Mouse (Mus musculus) neural tube, embryonic 13.5 days (tissue): ENCODE results near the gene Wdr75. TPM values are rescaled to one million over a fixed set of nuclear protein-coding genes. Genes with fewer than 3 reads are reported as not detected.

Experiments used
- ATAC-seq: fragments of 200-750 bp; cut with Nextera tagmentation; 2 replicates; pipeline ENCODE4 v1.8.0; 2017; ENCODE audit warnings: low read depth, mild to moderate bottlenecking, moderate TSS enrichment, moderate library complexity
- H3K27ac ChIP-seq: fragments of 300-500 bp; sonication (generic); replicated peaks from 2 replicates; pipeline ENCODE4 v1.5.1; 2015; ENCODE audit warnings: moderate library complexity, mild to moderate bottlenecking, inconsistent platforms
- H3K27me3 ChIP-seq: fragments of 300-500 bp; sonication (generic); 2 replicates; pipeline ENCODE4 v1.6.1; 2015; ENCODE audit warnings: mild to moderate bottlenecking, inconsistent platforms
- H3K36me3 ChIP-seq: fragments of 300-500 bp; sonication (generic); 2 replicates; pipeline ENCODE4 v1.6.1; 2015; ENCODE audit warnings: mild to moderate bottlenecking, inconsistent platforms
- H3K4me1 ChIP-seq: fragments of 300-500 bp; sonication (generic); replicated peaks from 2 replicates; pipeline ENCODE4 v1.6.1; 2015; ENCODE audit warnings: inconsistent platforms
- H3K4me2 ChIP-seq: fragments of 300-500 bp; sonication (generic); 2 replicates; pipeline ENCODE4 v1.6.1; 2015; ENCODE audit warnings: inconsistent platforms, mild to moderate bottlenecking, moderate library complexity
- H3K4me3 ChIP-seq: fragments of 300-500 bp; sonication (generic); 2 replicates; pipeline ENCODE4 v1.5.1; 2015; ENCODE audit warnings: mild to moderate bottlenecking, inconsistent platforms
- H3K9ac ChIP-seq: fragments of 300-500 bp; sonication (generic); 2 replicates; pipeline ENCODE4 v1.6.1; 2015; ENCODE audit warnings: moderate library complexity, mild to moderate bottlenecking, inconsistent platforms
- H3K9me3 ChIP-seq: fragments of 300-500 bp; sonication (generic); 2 replicates; pipeline ENCODE4 v1.6.1; 2016; ENCODE audit warnings: inconsistent platforms
- WGBS: fragments of 180-500 bp; shearing (Covaris S2); methylation state at CpG from one replicate; pipeline ENCODE4 v1.1.7; 2015; 5-methylcytosine and 5-hydroxymethylcytosine counted together
- polyA plus RNA-seq: library from polyadenylated mRNA; unstranded; fragments of >200 nt; fragmentation: Nextera tagmentation; extraction: Ambion mirVana; gene quantifications from 2 replicates; pipeline ENCODE4 v1.2.1, GENCODE M21; 2015

The Wdr75 gene
- polyA plus RNA-seq, 1 experiment from 2014 or later: 54.2 TPM

DNA sequence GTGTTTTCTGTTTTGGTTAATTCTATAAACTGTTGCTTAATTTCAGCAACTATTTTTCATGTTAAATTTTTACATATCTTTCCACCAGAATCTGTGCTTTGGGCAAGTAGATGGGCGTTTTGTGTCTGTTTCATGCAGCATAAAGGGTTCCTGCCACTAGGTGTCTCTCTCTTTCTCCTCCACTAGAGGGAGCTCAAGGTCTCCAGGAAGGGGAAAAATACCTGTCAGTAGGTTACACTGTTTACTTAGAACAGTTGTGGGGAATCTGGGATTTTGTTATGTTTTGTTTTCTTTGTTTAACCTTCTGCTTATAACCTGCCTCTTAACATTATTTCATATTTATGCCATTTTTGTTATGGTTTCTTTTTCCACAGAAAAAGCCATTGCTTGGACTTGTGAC lies 21.9 kb downstream of the Wdr75 start:
- Histone ChIP-seq H3K4me1 (no peaks in the 10 kb centered on the region), H3K27me3 (no peaks in the 10 kb centered on the region), H3K9me3 (no peaks in the 10 kb centered on the region), H3K4me3 (no peak overlapping the region), H3K36me3 (peaks cover 84% of the 10 kb centered on the region), H3K4me2 (no peak overlapping the region), H3K27ac (no peak overlapping the region), H3K9ac (no peak overlapping the region)
- no peak for ATAC-seq
- 24% methylated on average over 1 of the region's 1 CpGs for WGBS

DNA sequence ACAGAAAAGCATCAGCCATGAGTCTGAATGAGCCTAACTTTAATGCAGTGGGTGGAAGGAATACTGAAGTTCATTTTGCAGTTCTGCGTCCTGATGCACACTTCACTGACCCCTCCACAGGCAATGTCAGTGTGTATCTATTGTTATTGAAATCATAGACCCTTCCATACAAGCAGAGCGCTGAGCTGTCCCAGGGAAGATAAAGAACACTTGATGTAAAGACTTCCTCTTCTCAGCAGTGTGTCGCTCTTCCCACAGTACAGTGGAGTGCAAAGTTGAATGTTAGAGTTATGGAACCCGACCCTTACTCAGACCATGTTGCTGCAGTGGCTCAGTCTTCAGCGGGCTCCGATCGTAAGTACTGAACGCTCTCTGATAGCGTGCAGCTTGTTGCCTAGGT lies 23.6 kb downstream of the Wdr75 start:
- Histone ChIP-seq H3K4me2 (no peak overlapping the region), H3K9ac (no peak overlapping the region), H3K4me1 (no peaks in the 10 kb centered on the region), H3K36me3 (peaks cover 86% of the 10 kb centered on the region), H3K27ac (no peak overlapping the region), H3K27me3 (no peaks in the 10 kb centered on the region), H3K9me3 (no peaks in the 10 kb centered on the region), H3K4me3 (no peak overlapping the region)
- WGBS: 81% methylated on average over 9 of the region's 9 CpGs
- no peak for ATAC-seq

GRCm38 (mm10) chr1:45824441-45824840 lies 29.5 kb downstream of the Wdr75 start:
- no peak overlapping the region for H3K4me3 ChIP-seq
- no peaks in the 10 kb centered on the region for H3K9me3 ChIP-seq
- H3K36me3 ChIP-seq: peaks cover 50% of the 10 kb centered on the region
- WGBS: 80% methylated on average over 1 of the region's 1 CpGs
- no peak overlapping the region for H3K27ac ChIP-seq
- no peaks in the 10 kb centered on the region for H3K27me3 ChIP-seq
- H3K4me1 ChIP-seq: no peaks in the 10 kb centered on the region
- H3K9ac ChIP-seq: no peak overlapping the region
- no peak for ATAC-seq
- no peak overlapping the region for H3K4me2 ChIP-seq

GRCm38 (mm10) chr1:45825140-45825539 lies 30.2 kb downstream of the Wdr75 start:
- H3K9me3 ChIP-seq: no peaks in the 10 kb centered on the region
- 53% methylated on average over 5 of the region's 5 CpGs for WGBS
- no peaks in the 10 kb centered on the region for H3K4me1 ChIP-seq
- no peak overlapping the region for H3K27ac ChIP-seq
- H3K36me3 ChIP-seq: peaks cover 45% of the 10 kb centered on the region
- no peak overlapping the region for H3K4me2 ChIP-seq
- ATAC-seq: peak; percentile 76
- H3K4me3 ChIP-seq: no peak overlapping the region
- H3K9ac ChIP-seq: no peak overlapping the region
- no peaks in the 10 kb centered on the region for H3K27me3 ChIP-seq

DNA sequence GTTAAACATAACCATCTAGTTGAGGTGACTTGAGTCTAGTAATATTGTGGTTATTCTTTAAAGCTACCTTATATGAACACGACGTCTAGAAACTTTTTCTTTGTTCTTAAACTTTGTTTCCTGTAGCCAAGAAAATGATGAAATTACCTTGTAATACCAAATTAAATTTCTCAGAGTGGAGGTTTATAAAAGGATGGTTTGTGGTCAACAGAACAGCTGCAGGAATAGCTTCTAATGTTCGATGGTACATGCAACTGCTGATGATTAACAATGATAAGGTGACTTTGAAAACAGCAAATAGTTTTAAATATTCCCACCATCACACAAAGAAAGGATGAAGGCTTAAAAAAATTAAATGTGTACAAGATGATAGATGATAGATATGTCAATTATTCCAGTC lies 30.7 kb downstream of the Wdr75 start:
- 97% methylated on average over 3 of the region's 3 CpGs for WGBS
- Histone ChIP-seq H3K36me3 (peaks cover 40% of the 10 kb centered on the region), H3K27me3 (no peaks in the 10 kb centered on the region), H3K4me1 (no peaks in the 10 kb centered on the region), H3K9me3 (no peaks in the 10 kb centered on the region), H3K4me2 (no peak overlapping the region), H3K4me3 (no peak overlapping the region), H3K9ac (no peak overlapping the region), H3K27ac (no peak overlapping the region)
- no peak for ATAC-seq

DNA sequence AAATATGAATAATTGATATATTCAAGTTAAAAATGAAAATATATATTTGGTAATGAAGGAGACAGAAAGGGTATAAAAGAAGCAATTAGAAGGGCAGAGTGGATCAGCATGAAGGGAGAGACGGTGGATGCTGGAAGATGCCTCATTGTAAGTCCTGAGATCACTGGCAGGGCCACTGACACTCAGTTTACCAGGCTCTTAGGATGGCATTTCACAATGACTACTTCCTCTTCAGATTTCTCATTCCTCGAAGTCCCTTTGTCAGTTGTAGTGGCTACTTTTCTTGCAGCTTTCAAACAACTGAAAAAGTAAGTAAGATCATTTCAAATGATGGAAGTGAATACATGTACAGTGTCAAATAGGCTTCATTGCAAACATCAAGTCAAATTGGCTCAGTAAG lies 31.2 kb downstream of the Wdr75 start:
- WGBS: 81% methylated on average over 2 of the region's 2 CpGs
- Histone ChIP-seq H3K27ac (no peak overlapping the region), H3K36me3 (peaks cover 35% of the 10 kb centered on the region), H3K9ac (no peak overlapping the region), H3K4me1 (no peaks in the 10 kb centered on the region), H3K9me3 (no peaks in the 10 kb centered on the region), H3K27me3 (no peaks in the 10 kb centered on the region), H3K4me3 (no peak overlapping the region), H3K4me2 (no peak overlapping the region)
- no peak for ATAC-seq

- no peaks in the 10 kb centered on the region for H3K4me1 ChIP-seq
- 88% methylated on average over 2 of the region's 2 CpGs for WGBS
- no peak overlapping the region for H3K4me3 ChIP-seq
- H3K9me3 ChIP-seq: no peaks in the 10 kb centered on the region
- H3K27ac ChIP-seq: no peak overlapping the region
- H3K27me3 ChIP-seq: no peaks in the 10 kb centered on the region
- ATAC-seq: no peak
- peaks cover 29% of the 10 kb centered on the region for H3K36me3 ChIP-seq
- no peak overlapping the region for H3K4me2 ChIP-seq
- no peak overlapping the region for H3K9ac ChIP-seq
These were observed 31.8 kb downstream of the Wdr75 start for GRCm38 (mm10) chr1:45826796-45827195.

GRCm38 (mm10) chr1:45830453-45831206 lies 35.7 kb downstream of the Wdr75 start:
- H3K9me3 ChIP-seq: no peaks in the 10 kb centered on the region
- H3K36me3 ChIP-seq: no peaks in the 10 kb centered on the region
- H3K4me2 ChIP-seq: no peak overlapping the region
- no peak for ATAC-seq
- H3K9ac ChIP-seq: no peak overlapping the region
- no peak overlapping the region for H3K27ac ChIP-seq
- H3K4me3 ChIP-seq: no peak overlapping the region
- 88% methylated on average over 8 of the region's 8 CpGs for WGBS
- no peaks in the 10 kb centered on the region for H3K4me1 ChIP-seq
- H3K27me3 ChIP-seq: no peaks in the 10 kb centered on the region

GRCm38 (mm10) chr1:45835362-45836063 lies 40.5 kb downstream of the Wdr75 start:
- H3K27ac ChIP-seq: no peak overlapping the region
- 83% methylated on average over 4 of the region's 4 CpGs for WGBS
- no peak for ATAC-seq
- H3K4me1 ChIP-seq: no peaks in the 10 kb centered on the region
- H3K4me3 ChIP-seq: no peak overlapping the region
- no peaks in the 10 kb centered on the region for H3K36me3 ChIP-seq
- H3K9me3 ChIP-seq: no peaks in the 10 kb centered on the region
- H3K27me3 ChIP-seq: no peaks in the 10 kb centered on the region
- H3K4me2 ChIP-seq: no peak overlapping the region
- H3K9ac ChIP-seq: no peak overlapping the region

DNA sequence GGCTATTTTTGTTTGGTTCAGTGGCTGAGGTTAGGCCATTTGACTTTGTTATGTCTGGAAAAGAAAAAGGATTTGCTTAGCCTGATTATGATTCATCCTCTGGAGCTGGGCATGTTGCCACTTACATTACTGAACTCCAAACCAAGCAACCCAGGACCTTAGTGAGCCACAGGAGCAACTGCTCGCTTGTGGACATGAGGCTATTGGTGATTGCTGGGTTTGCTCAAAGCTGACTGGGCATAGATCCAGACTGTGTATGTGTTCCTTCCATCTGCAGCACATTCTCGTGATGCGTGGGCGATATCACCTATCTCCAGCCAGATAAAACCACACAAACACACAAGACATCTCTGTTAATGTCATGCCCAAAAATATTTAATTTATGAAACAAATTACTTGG lies 42.8 kb downstream of the Wdr75 start:
- no peaks in the 10 kb centered on the region for H3K27me3 ChIP-seq
- ATAC-seq: no peak
- no peak overlapping the region for H3K4me2 ChIP-seq
- no peaks in the 10 kb centered on the region for H3K36me3 ChIP-seq
- no peaks in the 10 kb centered on the region for H3K4me1 ChIP-seq
- no peak overlapping the region for H3K4me3 ChIP-seq
- 93% methylated on average over 4 of the region's 4 CpGs for WGBS
- H3K9ac ChIP-seq: no peak overlapping the region
- no peaks in the 10 kb centered on the region for H3K9me3 ChIP-seq
- no peak overlapping the region for H3K27ac ChIP-seq

GRCm38 (mm10) chr1:45838271-45838670 lies 43.3 kb downstream of the Wdr75 start:
- Histone ChIP-seq H3K27me3 (no peaks in the 10 kb centered on the region), H3K9me3 (no peaks in the 10 kb centered on the region), H3K9ac (no peak overlapping the region), H3K4me2 (no peak overlapping the region), H3K27ac (no peak overlapping the region), H3K36me3 (no peaks in the 10 kb centered on the region), H3K4me3 (no peak overlapping the region), H3K4me1 (no peaks in the 10 kb centered on the region)
- ATAC-seq: no peak

DNA sequence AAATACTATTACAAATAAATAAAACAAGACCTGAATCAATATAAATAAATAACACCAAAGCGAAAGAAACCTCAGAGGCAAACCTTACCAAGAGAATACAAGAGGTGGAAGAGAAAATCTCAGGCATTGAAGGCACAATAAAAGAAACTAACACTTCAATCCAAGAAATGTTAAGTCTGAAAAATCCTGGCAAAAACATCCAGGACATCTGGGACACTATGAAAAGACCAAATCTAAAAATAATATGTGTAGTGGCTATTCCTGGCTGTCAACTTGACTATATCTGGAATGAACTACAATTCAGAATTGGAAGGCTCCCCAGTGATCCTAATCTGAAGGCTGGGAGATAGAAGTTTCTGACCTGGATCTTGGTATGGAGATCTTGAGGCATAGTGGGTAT lies 50.5 kb downstream of the Wdr75 start:
- Histone ChIP-seq H3K4me1 (no peaks in the 10 kb centered on the region), H3K9ac (no peak overlapping the region), H3K27ac (no peak overlapping the region), H3K9me3 (no peaks in the 10 kb centered on the region), H3K4me3 (no peak overlapping the region), H3K36me3 (no peaks in the 10 kb centered on the region), H3K27me3 (no peaks in the 10 kb centered on the region), H3K4me2 (no peak overlapping the region)
- no peak for ATAC-seq
- 81% methylated on average over 1 of the region's 1 CpGs for WGBS

DNA sequence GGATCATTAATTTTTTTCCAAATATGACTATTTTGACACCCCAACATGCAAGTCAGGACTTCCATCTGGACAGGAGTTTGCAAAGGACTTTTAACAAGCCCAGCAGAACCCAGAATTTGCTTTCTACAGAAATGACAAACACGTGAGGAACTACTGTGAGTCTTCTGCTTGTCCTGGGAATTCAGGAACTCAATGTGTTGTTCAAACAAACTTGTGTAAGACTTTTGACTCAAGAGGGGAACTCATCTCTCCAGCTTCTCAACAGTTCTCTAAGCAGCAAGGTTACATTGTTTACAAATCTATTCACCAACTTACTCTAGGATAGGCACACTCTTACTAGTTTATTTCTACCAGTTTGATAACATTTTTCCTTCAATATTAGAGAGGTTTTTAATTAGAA lies 63.1 kb downstream of the Wdr75 start:
- ATAC-seq: no peak
- 88% methylated on average over 1 of the region's 1 CpGs for WGBS
- H3K4me1 ChIP-seq: no peaks in the 10 kb centered on the region
- H3K4me2 ChIP-seq: no peak overlapping the region
- H3K36me3 ChIP-seq: no peaks in the 10 kb centered on the region
- H3K9me3 ChIP-seq: no peaks in the 10 kb centered on the region
- H3K27me3 ChIP-seq: no peaks in the 10 kb centered on the region
- no peak overlapping the region for H3K27ac ChIP-seq
- no peak overlapping the region for H3K4me3 ChIP-seq
- H3K9ac ChIP-seq: no peak overlapping the region
